Mouse (Mus musculus) kidney, postnatal 36 days (tissue): ENCODE results near the gene Egfem1.

Experiments
- DNase-seq, 2 experiments: peaks; one replicate each; pipeline ENCODE4 v3.0.0; 2021 to 2022; ENCODE audit warnings: mixed read lengths in 2 of 2

The Egfem1 gene

DNA sequence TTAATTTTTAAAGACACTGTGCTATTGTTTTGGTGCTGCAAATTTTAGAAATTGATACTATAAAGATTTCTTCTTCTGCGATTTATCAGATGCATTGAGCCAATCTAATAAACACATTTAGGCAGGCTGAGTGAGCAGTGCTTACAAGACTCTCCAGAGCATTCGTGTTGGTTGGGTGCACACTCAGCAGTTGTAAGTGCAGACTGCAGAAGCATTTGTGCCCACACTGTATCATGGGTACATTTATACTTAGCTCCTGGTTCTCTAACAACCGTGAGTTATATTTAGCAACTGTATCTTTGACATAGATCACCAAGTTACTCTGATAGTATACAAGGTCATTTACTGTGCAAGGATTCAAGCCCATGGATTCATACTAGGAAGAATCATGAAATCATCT is 264.0 kb downstream of the Egfem1 start:
- DNase-seq, result no peak

DNA sequence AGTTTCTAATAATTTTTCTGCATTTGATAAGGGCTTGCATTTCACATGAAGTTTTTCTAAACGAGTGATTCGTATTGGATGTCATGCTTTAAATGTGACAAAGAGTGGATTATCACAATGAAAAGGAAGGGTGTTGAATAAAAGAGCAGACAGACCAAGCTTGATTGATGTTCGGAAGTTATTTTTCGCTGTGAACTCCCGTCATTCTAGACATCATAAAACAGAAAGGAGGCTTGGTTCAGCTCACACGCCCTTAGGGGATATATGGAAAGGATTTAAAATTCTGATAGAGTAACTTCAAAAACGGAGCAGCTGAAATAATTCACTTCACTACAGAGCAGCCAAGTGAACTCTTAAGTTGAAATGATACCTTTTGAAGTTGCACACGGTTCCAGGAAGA is 285.1 kb downstream of the Egfem1 start:
- DNase-seq, result no peak

DNA sequence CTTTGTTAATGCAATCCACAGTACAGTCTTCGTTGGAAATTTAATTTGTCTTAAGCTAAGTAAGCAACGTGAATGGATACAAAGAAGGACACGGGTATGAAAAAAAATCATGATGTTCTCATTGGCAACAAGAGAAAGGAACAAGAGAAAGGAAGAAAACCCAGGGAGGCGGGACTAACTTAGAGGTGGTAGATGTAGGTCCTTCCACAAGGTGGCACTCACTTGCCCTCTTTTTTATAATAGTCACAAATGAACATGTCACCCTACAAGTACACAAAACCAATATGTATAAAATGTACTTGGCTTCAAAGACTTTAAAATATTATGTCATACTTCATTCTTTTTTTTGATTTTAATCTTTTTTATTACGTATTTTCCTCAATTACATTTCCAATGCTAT is 288.7 kb downstream of the Egfem1 start:
- DNase-seq, result peak in 1 of 2 experiments; percentile 16

DNA sequence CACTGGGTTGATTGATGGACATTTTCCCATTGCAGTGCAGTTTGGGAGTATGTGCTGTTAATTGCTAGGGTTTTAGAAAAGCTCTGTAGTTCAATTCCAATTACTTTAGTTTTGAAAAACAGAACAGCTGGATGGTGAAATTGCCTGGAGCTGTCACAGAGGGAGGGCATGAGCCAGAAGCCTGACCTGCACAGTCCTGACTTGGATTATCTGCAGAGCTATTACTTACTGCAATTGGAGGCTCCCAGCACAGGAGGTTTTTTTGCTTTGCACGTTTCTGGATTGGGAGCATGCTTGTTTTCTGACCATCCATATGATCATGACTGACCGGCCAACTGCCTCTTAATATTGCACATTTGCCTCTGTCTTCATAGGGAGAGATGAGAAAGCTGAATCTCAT is 299.4 kb downstream of the Egfem1 start:
- DNase-seq, result no peak

DNA sequence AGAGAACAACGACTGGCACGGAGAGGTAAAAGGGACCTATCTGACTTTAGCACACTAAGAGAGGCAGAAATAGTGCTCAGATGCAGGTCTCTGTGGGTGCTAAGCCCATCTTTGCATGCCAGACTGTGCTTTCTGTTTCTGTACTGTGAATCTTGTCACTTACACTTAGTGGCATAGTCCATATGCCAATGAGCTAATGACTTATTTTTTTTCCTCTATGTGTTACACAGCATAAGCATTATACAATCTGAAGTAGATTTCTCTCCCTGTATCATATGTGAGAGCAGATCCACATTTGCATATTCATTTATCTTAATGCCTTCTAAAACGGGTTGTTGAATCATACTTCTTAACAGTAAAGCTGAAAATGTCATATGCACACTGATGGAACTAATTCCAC is 317.2 kb downstream of the Egfem1 start:
- no peak for DNase-seq

DNA sequence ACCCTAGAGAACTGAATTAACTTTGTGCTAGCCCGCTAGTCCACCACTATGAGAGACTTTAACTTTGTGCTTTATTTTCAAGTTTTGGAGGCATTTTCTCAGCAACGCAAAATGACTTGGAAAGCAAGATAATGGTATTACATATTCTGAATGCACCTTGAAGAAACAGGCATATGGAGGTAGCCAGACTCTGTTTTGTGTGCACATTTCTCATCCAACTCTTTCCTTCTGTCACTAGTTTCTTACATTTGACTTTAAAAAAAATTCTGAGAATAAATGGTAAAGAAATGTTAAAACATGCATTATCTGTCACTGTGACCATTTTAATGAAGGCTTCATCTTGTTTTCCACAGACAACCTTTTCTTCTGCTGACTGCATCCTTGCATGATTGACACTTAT is 339.8 kb downstream of the Egfem1 start:
- no peak for DNase-seq

DNA sequence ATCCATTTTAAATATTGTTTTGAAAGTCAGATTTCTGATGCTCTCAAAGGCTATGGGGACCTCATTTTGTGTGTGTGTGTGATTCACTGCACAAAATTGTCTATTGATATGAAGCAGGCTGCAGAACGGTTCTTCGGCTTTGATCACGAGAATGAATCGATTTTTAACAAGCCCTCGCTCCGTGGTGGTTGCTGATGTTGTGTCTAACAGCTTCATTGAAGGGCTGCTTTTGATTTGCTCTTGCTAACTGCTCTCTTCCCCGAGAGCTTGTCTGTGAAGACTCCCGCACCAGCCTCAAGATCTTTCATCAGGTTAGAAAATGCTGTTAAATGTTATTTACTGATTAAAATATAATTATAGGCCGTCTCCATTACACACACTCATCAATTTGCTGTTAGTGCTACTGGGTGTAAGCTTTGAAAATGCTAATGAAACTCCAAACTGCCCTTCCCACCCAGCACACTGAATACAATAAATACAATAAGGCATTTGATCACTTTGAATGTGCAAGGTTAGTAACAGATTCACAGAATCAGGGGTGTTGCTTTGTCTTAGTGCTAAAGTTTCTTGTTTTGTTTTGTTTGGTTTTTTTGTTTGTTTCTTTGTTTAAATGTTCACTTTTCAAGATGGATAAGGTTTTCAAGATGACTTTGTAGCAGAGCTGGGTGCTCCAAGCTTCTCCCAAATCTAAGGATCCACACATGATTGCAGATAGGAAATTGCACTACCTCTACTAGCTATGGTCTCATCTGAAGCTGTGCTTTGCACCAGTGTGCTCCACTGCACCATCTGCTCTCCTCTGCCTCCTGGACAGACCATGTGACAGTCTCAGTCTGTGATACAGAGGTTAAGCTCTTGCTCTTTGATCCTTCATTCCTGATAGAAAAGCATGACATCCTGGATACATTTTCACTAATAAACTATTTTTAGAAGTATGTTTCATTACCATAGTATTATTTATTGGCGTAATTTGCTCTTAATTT is 350.6 kb downstream of the Egfem1 start:
- DNase-seq, result no peak

DNA sequence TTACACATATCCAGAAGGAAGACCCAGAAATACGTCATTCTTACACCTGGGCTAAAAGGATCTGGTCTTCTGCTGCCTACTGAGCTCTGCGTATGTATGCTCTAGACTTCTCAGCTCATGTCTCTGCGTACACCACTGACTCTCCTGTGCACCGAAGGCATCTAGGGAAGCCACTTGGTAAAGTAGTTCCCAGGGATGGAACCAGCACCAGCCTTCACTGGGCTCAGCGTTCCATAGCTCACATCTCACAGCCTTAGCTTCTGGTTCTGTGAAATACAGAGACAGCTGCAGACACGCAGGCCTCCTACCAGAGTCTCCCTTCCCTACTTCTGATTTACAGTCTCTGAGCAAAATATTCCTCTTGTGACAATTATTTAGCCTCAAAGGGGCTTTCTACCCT is 361.2 kb downstream of the Egfem1 start:
- DNase-seq, result no peak

DNA sequence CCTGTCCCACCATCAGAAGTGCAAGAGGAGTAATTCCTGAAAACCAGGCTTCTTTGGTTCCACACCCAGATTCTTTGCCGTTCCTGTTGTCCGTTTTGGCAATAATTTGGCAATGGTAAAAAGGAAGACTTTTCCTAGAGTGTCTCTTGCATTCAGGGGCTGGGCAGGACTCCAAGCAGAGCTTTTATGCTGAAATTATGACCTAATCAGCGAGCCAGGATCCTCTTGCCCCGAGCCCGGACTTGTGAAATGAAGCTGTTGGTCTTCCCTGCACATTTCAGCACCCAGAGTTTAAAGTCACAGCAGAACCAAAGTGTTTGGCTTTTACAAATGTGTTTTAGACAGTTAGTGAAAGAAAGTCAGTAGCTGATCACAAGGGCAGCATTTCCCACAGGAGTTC is 362.8 kb downstream of the Egfem1 start:
- peak; percentile 8 to 39 for DNase-seq

DNA sequence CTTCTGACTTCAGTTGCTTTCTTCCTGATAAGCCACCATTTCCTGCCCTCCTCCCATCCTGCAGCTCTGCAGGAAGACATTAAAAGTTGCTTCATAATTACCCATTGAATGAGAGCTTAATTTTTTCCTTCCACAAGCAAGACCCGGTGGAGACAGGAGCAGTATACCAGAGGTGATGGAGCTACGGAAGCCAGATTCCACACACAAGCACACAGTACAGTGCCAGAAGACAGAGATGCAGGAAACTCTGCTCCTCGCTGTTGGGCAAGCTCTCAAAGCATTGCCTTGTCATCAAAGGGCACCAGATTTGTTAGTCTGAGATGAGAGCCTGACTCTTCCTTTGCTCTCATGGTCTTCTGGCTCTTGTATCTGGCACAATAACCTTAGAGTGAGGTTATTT is 364.3 kb downstream of the Egfem1 start:
- DNase-seq, result no peak

DNA sequence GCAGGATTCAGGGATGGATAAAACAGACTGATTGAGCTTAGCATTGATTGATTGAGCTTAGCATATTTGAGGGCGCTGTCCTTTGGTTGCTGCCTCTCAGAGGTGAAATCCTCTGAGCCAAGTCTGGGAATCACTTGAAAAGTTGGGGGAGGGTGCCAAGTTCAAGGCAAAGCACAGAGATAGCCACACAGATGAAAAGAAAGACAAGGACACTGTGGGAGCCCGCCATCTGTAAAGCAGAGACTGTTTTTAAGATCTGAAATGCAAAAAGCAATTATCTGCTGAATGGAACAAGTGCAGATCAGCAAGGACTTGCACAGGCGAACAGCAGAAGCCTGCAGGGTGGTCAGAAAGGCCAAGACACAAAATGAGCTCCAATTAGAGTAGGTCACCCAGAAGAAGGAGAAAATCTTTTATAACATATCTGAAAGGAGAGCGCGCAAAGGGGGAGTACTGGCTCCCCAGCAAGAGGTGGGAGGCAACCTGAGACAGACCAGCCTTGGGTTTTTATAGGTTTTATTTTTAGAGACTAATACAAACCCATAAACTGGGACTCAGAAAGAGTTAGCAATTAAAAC is 367.1 kb downstream of the Egfem1 start:
- no peak for DNase-seq

DNA sequence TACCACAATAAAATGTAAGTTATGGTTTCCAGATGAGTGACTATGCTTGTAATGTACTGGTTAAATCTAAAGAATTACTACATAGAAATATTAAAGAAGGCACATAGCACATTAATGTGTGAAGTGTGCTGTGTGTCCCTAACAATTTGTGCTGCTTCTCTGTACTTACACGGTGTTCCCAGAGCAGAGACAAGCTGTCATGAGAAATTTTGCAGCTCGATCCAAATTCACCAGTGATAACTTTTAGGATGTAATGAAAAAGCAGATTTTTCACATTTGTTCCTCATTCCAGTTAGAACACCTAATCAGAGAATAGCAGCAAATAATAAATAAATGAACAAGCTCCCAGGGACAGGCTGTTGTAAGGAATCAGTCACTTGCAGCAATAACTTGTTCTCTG is 416.4 kb downstream of the Egfem1 start:
- DNase-seq, result no peak

DNA sequence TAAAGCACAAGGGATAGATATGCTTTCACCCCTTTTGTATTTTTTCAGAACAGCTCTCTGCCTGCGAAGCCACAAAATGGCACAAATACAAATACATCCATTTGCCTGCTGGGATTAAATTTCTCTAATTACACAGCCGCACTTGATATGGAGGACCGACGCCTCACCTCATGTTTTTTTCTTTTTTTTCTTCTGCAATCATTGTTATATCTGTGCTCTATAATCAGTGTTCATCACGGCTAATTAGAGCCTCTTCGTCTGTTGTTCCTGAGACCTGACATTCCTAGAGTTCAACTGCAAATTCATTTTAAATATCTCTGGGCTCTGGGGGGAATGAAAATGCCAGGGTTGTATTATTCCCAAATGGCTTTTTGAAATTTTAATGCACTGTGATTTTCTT is 417.4 kb downstream of the Egfem1 start:
- DNase-seq, result no peak

DNA sequence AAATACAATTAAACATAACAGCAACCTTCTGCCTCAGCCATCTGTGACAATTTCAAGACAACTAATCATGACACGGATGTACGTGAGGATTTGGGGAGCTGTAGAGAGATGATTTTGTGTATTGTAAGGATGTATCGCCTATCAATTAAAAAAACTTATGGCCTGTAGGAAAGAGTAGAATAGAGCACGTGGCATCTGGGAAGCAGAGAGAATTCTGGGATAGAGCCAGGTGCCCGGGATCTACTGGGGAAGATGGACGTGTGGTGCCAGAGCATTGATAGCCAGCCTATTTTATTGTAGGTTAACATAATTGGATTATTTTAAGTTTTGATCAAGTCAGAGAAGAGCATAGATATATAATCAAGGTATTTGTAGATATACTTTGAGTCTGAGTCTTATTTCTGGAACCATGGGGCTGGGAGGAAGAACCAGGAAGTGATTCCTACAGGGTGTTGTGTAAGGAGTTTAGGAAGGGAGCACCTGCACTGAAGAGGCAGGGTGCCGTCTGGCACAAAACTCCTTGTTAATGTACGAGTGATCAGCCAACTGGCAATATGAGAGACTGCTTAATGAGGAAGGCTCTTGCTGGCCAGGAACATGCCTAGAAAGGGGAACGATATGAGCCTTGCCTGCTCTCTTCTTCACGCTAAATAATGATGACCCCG is 443.6 kb downstream of the Egfem1 start:
- no peak for DNase-seq

DNA sequence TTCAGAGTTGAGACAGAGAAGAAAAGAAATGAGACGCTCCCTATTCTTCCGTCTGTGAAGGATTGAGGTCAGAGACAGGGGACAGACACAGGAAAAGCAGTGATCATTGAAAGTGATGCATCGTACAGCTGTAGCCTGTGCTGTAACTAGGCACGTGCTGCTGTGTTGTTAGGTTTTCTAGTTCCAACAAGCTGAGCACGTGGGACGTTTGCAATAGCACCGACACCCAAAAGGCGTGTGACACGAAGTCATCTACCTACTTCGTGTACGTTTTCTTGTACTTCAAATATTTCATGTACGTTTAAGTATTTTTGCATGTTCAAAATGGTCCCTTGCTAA is 444.1 kb downstream of the Egfem1 start:
- no peak for DNase-seq

DNA sequence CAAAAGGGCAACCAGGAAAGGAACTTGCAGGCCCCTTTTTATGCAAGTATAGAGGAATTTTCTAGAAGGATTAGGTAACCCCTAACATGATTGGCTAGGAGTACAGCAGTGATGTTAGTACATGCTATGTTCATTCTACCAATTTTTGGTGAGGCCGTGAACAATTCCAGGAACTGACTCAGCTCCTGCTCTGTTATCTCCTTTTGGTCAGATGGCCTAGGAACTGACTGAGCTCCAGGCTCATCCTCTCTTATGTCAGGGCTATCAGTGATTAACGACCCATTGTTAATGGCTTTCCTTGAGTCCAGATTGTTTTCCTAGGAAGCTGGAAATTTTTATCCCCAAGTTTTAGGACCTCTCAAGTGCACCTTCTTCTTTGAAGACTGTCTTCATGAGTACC is 457.4 kb downstream of the Egfem1 start:
- peak; percentile 11 to 54 for DNase-seq

DNA sequence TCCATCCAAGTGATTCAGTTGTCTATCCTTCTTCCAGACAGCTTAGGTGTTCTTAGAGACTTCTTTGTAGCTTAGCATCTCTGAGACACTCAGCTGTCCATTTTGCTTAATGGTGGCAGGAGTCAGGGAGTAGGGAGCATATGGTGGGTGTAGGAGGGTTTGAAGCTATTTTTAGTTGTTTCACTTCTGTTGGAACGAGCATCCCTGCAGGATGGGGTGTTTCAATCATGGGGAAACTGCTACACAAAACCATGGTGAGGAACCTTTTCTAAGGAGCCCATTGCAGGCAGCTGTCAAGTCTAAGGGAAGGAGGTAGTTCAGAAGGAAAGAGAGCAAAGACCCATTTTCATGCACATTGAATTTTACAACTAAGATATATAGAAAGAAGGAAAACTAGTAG is 458.1 kb downstream of the Egfem1 start:
- DNase-seq, result no peak

DNA sequence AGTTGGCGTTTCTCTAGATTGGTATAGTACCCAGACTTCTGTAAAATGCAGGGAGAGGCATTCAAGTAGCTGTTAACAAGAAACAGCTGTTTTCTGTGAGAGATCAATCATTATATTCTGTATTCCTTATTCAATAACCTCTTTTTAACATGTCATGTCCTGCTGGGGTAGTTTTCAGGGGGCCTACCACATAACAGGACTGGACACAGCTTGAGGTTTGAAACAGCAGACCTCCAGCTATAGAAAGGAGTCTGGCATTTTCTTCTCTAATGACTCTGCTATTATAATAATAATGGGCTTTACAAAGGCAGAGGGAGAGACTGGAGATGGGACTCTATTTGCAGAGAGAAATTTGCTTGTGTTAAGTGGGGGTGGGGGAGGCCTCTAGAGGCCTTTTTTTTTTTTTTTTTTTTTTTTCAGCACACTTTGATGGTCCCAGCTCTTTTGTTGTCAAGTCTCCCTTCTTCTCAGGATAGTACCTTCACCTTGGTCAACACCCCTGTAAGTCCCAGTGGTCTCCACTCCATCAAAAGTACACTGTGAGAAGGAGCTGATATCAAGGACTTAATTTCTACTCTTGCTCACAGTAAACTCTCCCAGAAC is 459.8 kb downstream of the Egfem1 start:
- no peak for DNase-seq

DNA sequence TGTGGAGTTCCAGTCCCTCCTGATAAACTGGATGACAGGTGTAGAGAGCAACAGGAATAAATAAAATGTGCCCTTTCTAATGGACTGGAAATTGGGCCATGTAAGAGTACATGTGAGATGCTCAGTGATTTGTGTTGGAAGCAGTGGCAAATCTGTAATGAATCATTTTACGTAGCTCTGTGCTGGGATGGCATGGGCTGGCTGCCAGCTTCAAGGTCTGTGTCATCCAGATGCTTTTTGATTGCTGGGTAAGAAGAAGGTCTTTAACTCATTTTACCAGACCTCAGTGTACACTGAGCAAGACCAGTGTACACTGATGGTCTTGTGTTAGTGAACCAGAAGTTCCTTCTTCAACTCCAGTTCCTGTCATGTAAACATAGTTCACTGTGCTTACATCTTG is 462.2 kb downstream of the Egfem1 start:
- DNase-seq, result no peak

DNA sequence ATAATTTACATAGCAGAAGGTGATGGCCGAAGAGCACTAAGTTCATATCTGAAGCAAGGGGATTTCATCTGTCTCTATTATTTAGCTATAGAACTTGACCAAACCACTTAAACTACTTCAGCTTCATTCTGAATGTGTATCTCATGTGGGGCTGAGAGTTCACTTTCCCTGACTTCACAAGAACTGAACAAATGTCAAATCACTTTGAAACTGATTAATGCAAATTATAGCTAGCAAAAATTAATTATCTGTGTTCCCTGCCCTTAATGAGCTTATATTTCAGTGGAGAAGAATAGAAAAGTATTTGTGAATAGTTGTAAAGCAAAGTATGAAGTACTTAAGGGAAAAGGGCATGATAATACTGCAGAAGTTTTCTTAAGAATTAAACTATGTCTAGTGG is 481.3 kb downstream of the Egfem1 start:
- DNase-seq, result no peak

DNA sequence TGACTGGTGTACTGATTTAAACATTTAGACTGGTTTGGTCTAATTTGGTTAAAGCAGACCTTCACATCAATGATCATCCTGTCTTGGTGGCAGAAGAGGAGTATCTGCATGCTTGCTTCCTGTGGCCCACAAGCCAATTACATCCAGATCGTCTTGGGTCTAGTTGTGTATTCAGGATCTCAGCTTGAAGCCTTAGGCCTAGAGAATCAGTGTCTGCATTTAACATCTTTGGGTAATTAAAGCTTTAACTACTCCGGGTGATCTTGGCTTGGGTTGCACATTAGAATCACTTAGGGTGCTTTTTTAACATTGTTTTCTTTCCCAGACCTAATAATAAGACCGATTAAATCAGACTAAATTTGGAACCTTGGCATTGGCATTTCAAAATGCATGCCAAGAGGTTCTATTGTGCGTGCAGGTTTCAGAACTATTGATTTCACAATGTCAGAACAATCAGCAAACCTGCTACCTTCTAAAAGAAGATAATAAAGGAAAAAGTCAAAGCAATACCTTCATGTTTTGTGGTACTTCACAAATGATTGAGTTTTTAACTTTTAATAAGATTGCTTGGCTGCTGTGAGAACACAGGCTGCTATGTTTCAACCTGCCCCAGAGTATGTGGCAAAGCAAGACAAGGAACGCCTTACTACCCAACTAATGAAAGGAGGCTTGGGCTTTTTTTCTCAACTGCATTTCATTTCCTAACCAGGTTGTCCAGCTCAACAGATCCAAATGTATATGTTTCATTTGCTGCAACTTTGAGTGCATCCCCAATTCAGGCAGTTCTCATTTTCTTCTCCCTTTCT is 496.4 kb downstream of the Egfem1 start:
- DNase-seq, result no peak

DNA sequence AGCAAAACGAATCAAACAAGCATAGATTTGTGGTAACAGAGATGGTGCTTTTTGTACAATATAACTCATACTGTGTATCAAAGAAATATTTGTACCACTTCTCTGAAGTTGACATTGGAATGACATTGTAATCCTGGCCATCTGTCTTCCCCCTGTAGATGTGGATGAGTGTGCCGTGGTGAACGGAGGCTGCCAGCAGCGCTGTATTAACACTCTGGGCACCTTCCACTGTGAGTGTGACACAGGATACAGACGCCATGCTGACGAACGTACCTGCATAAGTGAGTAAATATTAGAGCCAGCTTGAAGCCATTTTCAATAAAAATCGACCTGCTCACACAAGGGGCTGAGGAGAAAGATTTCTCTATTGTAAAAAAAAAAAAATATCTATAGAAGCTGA is 500.9 kb downstream of the Egfem1 start:
- no peak for DNase-seq

DNA sequence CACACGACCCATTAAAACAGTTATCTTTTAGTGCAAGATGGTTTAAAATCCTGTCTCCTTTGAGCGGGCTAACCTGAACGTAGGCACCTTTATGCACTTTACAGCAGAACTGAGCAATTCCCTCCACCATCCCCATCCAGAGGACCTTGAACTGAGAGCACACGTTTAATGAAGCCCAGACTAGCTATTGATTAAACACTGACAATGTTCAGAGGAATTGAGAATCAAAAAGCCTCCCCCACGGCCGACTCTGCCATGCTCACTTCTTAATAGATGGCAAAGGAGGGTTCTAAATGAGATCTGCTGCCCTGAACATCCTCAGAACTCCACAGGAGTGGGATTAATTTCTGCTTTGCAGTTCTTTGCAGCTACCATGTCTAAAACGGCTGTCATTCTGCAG is 520.3 kb downstream of the Egfem1 start:
- DNase-seq, result peak in 1 of 2 experiments; percentile 2
